In the genomic region with DNA sequence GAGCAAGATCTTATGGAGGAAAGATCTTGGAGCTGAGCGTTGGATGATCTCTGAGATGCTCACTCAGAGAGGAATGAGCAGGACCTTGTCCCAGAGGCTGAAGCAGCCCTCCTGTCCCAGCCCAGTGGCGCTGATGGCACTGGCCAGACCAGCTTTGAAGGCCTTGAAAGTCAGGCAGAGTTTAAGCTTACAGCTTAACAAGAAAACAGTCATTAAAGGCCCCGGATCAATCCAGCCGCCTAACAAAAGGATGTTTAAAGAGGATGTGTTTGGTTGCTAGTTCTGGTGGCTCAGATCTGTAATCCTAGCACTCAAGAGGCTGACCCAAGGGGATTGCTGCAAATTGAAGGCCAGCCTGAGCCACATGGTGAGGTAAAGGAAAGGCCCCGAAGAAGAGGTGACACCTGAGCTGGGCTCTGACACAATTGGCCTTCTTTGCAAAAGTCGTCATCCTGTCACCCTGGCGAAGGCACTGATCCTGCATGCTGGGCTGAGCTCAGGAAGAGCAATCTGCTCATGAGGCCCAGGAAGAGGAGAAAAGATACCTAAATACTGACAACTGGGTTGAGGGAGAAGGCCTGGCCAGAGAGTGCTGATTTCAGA, we compare ENCODE assay signal across 21 mouse cellular contexts. TPM values are rescaled to one million over a fixed set of nuclear protein-coding genes. Genes with fewer than 3 reads are reported as not detected.
DNase-seq lines count a peak whose midpoint lies in the region; ATAC-seq and TF ChIP-seq lines count a peak whose summit lies in the region.
"Had no signal": no experiment of that assay in that cellular context is flagged by ENCODE, and none has a peak within 500 bp of the region (broad histone marks: within the 10 kb centered on the region; RNA-seq: fewer than 3 reads in every experiment).

No protein-coding gene starts in this region.

- ATAC-seq in hindbrain, embryonic 11.5 days (ENCODE audit: low FRiP score), result no peak
- no peak for ATAC-seq in hindbrain, embryonic 13.5 days (ENCODE audit: low FRiP score)
- no peak for ATAC-seq in midbrain, embryonic 13.5 days
- ATAC-seq in intestine, postnatal 0 days, result no peak
- ATAC-seq: CD4-positive, CD25-positive, alpha-beta regulatory T cell, adult 4 months had no signal

- H3K9ac ChIP-seq in hindbrain, embryonic 11.5 days (ENCODE audit: low read depth, low read length), result no peak overlapping the region
- H3K9ac ChIP-seq in hindbrain, embryonic 13.5 days, result peak overlapping the region; percentile 46
- peak overlapping the region; percentile 32; the same call in 1 of the 2 replicates for H3K9ac ChIP-seq in midbrain, embryonic 13.5 days (replicated peaks)
- H3K9ac ChIP-seq in intestine, postnatal 0 days (ENCODE audit: low read depth, low read length), result no peak overlapping the region
- H3K9ac ChIP-seq: embryonic facial prominence, embryonic 13.5 days; lung, embryonic 14.5 days had no signal

- peaks cover 77% of the 10 kb centered on the region for H3K4me1 ChIP-seq in hindbrain, embryonic 10.5 days (replicated peaks)
- H3K4me1 ChIP-seq in hindbrain, embryonic 11.5 days (replicated peaks; ENCODE audit: control insufficient read depth, insufficient read depth, low read length), result peaks cover 22% of the 10 kb centered on the region; the same call in 1 of the 2 replicates
- H3K4me1 ChIP-seq in hindbrain, embryonic 13.5 days (replicated peaks), result peaks cover 62% of the 10 kb centered on the region
- H3K4me1 ChIP-seq in midbrain, embryonic 13.5 days (replicated peaks), result peaks cover 76% of the 10 kb centered on the region
- peaks cover 32% of the 10 kb centered on the region for H3K4me1 ChIP-seq in olfactory bulb, adult 2 months (ENCODE audit: control insufficient read depth, insufficient read depth, low read length)
- no peaks in the 10 kb centered on the region for H3K4me1 ChIP-seq in intestine, postnatal 0 days (replicated peaks; ENCODE audit: control insufficient read depth, insufficient read depth, low read length)

- no peak overlapping the region for H3K4me3 ChIP-seq in hindbrain, embryonic 10.5 days
- H3K4me3 ChIP-seq in hindbrain, embryonic 11.5 days (ENCODE audit: low read depth, low read length), result no peak overlapping the region
- no peak overlapping the region for H3K4me3 ChIP-seq in hindbrain, embryonic 13.5 days
- H3K4me3 ChIP-seq in midbrain, embryonic 13.5 days (replicated peaks), result no peak overlapping the region
- no peak overlapping the region for H3K4me3 ChIP-seq in olfactory bulb, adult 2 months (ENCODE audit: insufficient read depth, low read depth, low read length)
- no peak overlapping the region for H3K4me3 ChIP-seq in intestine, postnatal 0 days (ENCODE audit: low read depth, low read length)
- H3K4me3 ChIP-seq: embryonic facial prominence, embryonic 13.5 days had no signal

- H3K36me3 ChIP-seq in hindbrain, embryonic 10.5 days, result no peaks in the 10 kb centered on the region
- no peaks in the 10 kb centered on the region for H3K36me3 ChIP-seq in hindbrain, embryonic 11.5 days (ENCODE audit: control insufficient read depth, insufficient read depth, low read length)
- no peaks in the 10 kb centered on the region for H3K36me3 ChIP-seq in hindbrain, embryonic 13.5 days
- H3K36me3 ChIP-seq in midbrain, embryonic 13.5 days, result no peaks in the 10 kb centered on the region
- H3K36me3 ChIP-seq in intestine, postnatal 0 days (ENCODE audit: control insufficient read depth, insufficient read depth), result no peaks in the 10 kb centered on the region
- H3K36me3 ChIP-seq: embryonic facial prominence, embryonic 13.5 days had no signal

- H3K27me3 ChIP-seq in hindbrain, embryonic 10.5 days (ENCODE audit: insufficient read depth, poor library complexity, severe bottlenecking), result no peaks in the 10 kb centered on the region
- H3K27me3 ChIP-seq in hindbrain, embryonic 11.5 days (ENCODE audit: control insufficient read depth, insufficient read depth, low read length), result no peaks in the 10 kb centered on the region
- no peaks in the 10 kb centered on the region for H3K27me3 ChIP-seq in hindbrain, embryonic 13.5 days
- no peaks in the 10 kb centered on the region for H3K27me3 ChIP-seq in midbrain, embryonic 13.5 days
- no peaks in the 10 kb centered on the region for H3K27me3 ChIP-seq in intestine, postnatal 0 days (replicated peaks; ENCODE audit: control insufficient read depth, insufficient read depth, low read length)
- H3K27me3 ChIP-seq: embryonic facial prominence, embryonic 13.5 days had no signal

- peak overlapping the region; percentile 66 for H3K27ac ChIP-seq in hindbrain, embryonic 10.5 days
- H3K27ac ChIP-seq in hindbrain, embryonic 11.5 days (ENCODE audit: low read depth, low read length), result no peak overlapping the region
- H3K27ac ChIP-seq in hindbrain, embryonic 13.5 days, result peak overlapping the region; percentile 96
- peak overlapping the region; percentile 96 for H3K27ac ChIP-seq in midbrain, embryonic 13.5 days
- peak overlapping the region; percentile 35; the same call in 1 of the 2 replicates for H3K27ac ChIP-seq in olfactory bulb, adult 2 months (ENCODE audit: insufficient read depth, low read depth, low read length)
- H3K27ac ChIP-seq in intestine, postnatal 0 days (ENCODE audit: low read depth, low read length), result no peak overlapping the region
- H3K27ac ChIP-seq: embryonic facial prominence, embryonic 13.5 days had no signal

- no peak overlapping the region for H3K4me2 ChIP-seq in hindbrain, embryonic 11.5 days (replicated peaks; ENCODE audit: low read depth, low read length)
- no peak overlapping the region for H3K4me2 ChIP-seq in hindbrain, embryonic 13.5 days
- no peak overlapping the region for H3K4me2 ChIP-seq in midbrain, embryonic 13.5 days (replicated peaks)
- H3K4me2 ChIP-seq in intestine, postnatal 0 days (replicated peaks; ENCODE audit: low read depth), result no peak overlapping the region
- H3K4me2 ChIP-seq: embryonic facial prominence, embryonic 13.5 days; heart, embryonic 11.5 days; lung, embryonic 14.5 days had no signal

- no peaks in the 10 kb centered on the region for H3K9me3 ChIP-seq in hindbrain, embryonic 10.5 days
- H3K9me3 ChIP-seq in hindbrain, embryonic 11.5 days (ENCODE audit: control insufficient read depth, low read length), result no peaks in the 10 kb centered on the region
- H3K9me3 ChIP-seq in hindbrain, embryonic 13.5 days, result no peaks in the 10 kb centered on the region
- no peaks in the 10 kb centered on the region for H3K9me3 ChIP-seq in midbrain, embryonic 13.5 days
- no peaks in the 10 kb centered on the region for H3K9me3 ChIP-seq in intestine, postnatal 0 days (ENCODE audit: control insufficient read depth)
- H3K9me3 ChIP-seq: embryonic facial prominence, embryonic 13.5 days had no signal

- no peak for TF ChIP-seq POLR2A in olfactory bulb, adult 2 months (IDR thresholded peaks at IDR 0.05; ENCODE audit: insufficient read depth, low read depth, low read length)

- intact Hi-C loops in heart, postnatal 14 days (cut with DNase I), result no loop called here

- 54% methylated on average over 7 of the region's 7 CpGs for WGBS in hindbrain, embryonic 10.5 days
- 51% methylated on average over 7 of the region's 7 CpGs for WGBS in hindbrain, embryonic 11.5 days
- 50% methylated on average over 7 of the region's 7 CpGs for WGBS in hindbrain, embryonic 13.5 days
- 19% methylated on average over 7 of the region's 7 CpGs for WGBS in midbrain, embryonic 13.5 days
- WGBS in olfactory bulb, adult 2 months, result 55% methylated on average over 7 of the region's 7 CpGs
- WGBS in intestine, postnatal 0 days, result 56% methylated on average over 7 of the region's 7 CpGs

- TF ChIP-seq CTCF in olfactory bulb, adult 2 months (IDR thresholded peaks at IDR 0.05; ENCODE audit: insufficient read depth, low read depth, low read length), result no peak
- no peak for TF ChIP-seq CTCF in intestine, postnatal 0 days (IDR thresholded peaks at IDR 0.05; ENCODE audit: low read depth)

- no peak for DNase-seq in hindbrain, embryonic 10.5 days (ENCODE audit: low spot score)
- DNase-seq in hindbrain, embryonic 11.5 days (ENCODE audit: low spot score), result no peak
- no peak for DNase-seq in heart, postnatal 14 days
- DNase-seq: adrenal gland, postnatal 25 days; gastrocnemius, postnatal 10 days; heart, postnatal 36 days; kidney, adult 2 months; kidney, postnatal 4 days; layer of hippocampus, postnatal 36 days; lung, embryonic 14.5 days; thymus, postnatal 25 days had no signal

RNA-seq across cellular contexts. Expression of a gene that starts 26.6 kb away (rescaled TPM):
- 4,838 and 8,764 TPM in 2 replicates for polyA plus RNA-seq in hindbrain, embryonic 10.5 days (2016; fragmentation: Nextera tagmentation; extraction: Ambion mirVana)
- 8,897 and 9,833 TPM in 2 replicates for polyA plus RNA-seq in hindbrain, embryonic 11.5 days (2014; fragmentation: Nextera tagmentation; extraction: Ambion mirVana)
- 15,152 and 15,804 TPM in 2 replicates for polyA plus RNA-seq in hindbrain, embryonic 13.5 days (2015; fragmentation: Nextera tagmentation; extraction: Ambion mirVana)
- polyA plus RNA-seq in midbrain, embryonic 13.5 days (2015; fragmentation: Nextera tagmentation; extraction: Ambion mirVana), result 15,883 and 15,999 TPM in 2 replicates
- 1,035 TPM in 1 of 2 replicates, not detected in the other for polyA plus RNA-seq in olfactory bulb, adult 2 months (2012; ENCODE audit: insufficient read depth, insufficient read length, low replicate concordance, missing spikeins)
- 100 to 1,000 TPM; 116 to 154 TPM for total RNA-seq in heart, postnatal 14 days (2021)
- polyA plus RNA-seq in intestine, postnatal 0 days (2015; fragmentation: Nextera tagmentation; extraction: Ambion mirVana), result 457 and 503 TPM in 2 replicates

RNA-seq across cellular contexts. Expression of a gene that starts 26.8 kb away (rescaled TPM):
- polyA plus RNA-seq in hindbrain, embryonic 10.5 days (2016; fragmentation: Nextera tagmentation; extraction: Ambion mirVana), result not detected in 2 replicates
- not detected in 2 replicates for polyA plus RNA-seq in hindbrain, embryonic 11.5 days (2014; fragmentation: Nextera tagmentation; extraction: Ambion mirVana)
- not detected in 2 replicates for polyA plus RNA-seq in hindbrain, embryonic 13.5 days (2015; fragmentation: Nextera tagmentation; extraction: Ambion mirVana)
- not detected in 2 replicates for polyA plus RNA-seq in midbrain, embryonic 13.5 days (2015; fragmentation: Nextera tagmentation; extraction: Ambion mirVana)
- polyA plus RNA-seq in olfactory bulb, adult 2 months (2012; ENCODE audit: insufficient read depth, insufficient read length, low replicate concordance, missing spikeins), result not detected in 2 replicates
- not detected for total RNA-seq in heart, postnatal 14 days (2021)
- not detected in 2 replicates for polyA plus RNA-seq in intestine, postnatal 0 days (2015; fragmentation: Nextera tagmentation; extraction: Ambion mirVana)
- total RNA-seq: adrenal gland, postnatal 25 days; gastrocnemius, postnatal 10 days; heart, postnatal 36 days; layer of hippocampus, postnatal 36 days; left cerebral cortex, postnatal 36 days; liver, adult 2 months; MEL had no signal
- polyA plus RNA-seq: CD4-positive, CD25-positive, alpha-beta regulatory T cell, adult 4 months; embryonic facial prominence, embryonic 13.5 days; heart, embryonic 11.5 days; kidney, adult 2 months; lung, embryonic 14.5 days had no signal

RNA-seq across cellular contexts. Expression of a gene that starts 45.7 kb away (rescaled TPM):
- 2,254 and 2,463 TPM in 2 replicates for polyA plus RNA-seq in hindbrain, embryonic 10.5 days (2016; fragmentation: Nextera tagmentation; extraction: Ambion mirVana)
- 1,792 and 1,905 TPM in 2 replicates for polyA plus RNA-seq in hindbrain, embryonic 11.5 days (2014; fragmentation: Nextera tagmentation; extraction: Ambion mirVana)
- 1,016 and 1,054 TPM in 2 replicates for polyA plus RNA-seq in hindbrain, embryonic 13.5 days (2015; fragmentation: Nextera tagmentation; extraction: Ambion mirVana)
- 1,161 and 1,231 TPM in 2 replicates for polyA plus RNA-seq in midbrain, embryonic 13.5 days (2015; fragmentation: Nextera tagmentation; extraction: Ambion mirVana)
- polyA plus RNA-seq in olfactory bulb, adult 2 months (2012; ENCODE audit: insufficient read depth, insufficient read length, low replicate concordance, missing spikeins), result 649 and 1,228 TPM in 2 replicates
- total RNA-seq in heart, postnatal 14 days (2021), result 100 to 1,000 TPM; 164 to 218 TPM
- polyA plus RNA-seq in intestine, postnatal 0 days (2015; fragmentation: Nextera tagmentation; extraction: Ambion mirVana), result 391 and 435 TPM in 2 replicates

RNA-seq across cellular contexts. Expression of a gene that starts 49.6 kb away (rescaled TPM):
- 111 and 135 TPM in 2 replicates for polyA plus RNA-seq in hindbrain, embryonic 10.5 days (2016; fragmentation: Nextera tagmentation; extraction: Ambion mirVana)
- 93.2 and 95.2 TPM in 2 replicates for polyA plus RNA-seq in hindbrain, embryonic 11.5 days (2014; fragmentation: Nextera tagmentation; extraction: Ambion mirVana)
- polyA plus RNA-seq in hindbrain, embryonic 13.5 days (2015; fragmentation: Nextera tagmentation; extraction: Ambion mirVana), result 28.1 and 28.2 TPM in 2 replicates
- 37.3 and 41.4 TPM in 2 replicates for polyA plus RNA-seq in midbrain, embryonic 13.5 days (2015; fragmentation: Nextera tagmentation; extraction: Ambion mirVana)
- not detected in 2 replicates for polyA plus RNA-seq in olfactory bulb, adult 2 months (2012; ENCODE audit: insufficient read depth, insufficient read length, low replicate concordance, missing spikeins)
- total RNA-seq in heart, postnatal 14 days (2021), result 10 to 100 TPM; 42.2 to 57.4 TPM
- polyA plus RNA-seq in intestine, postnatal 0 days (2015; fragmentation: Nextera tagmentation; extraction: Ambion mirVana), result 271 and 315 TPM in 2 replicates

Comparison
In these comparisons a context has a peak if more than half of its experiments do, and no peak if none do; other contexts are left out.
1. H3K27ac ChIP-seq: peak in hindbrain, embryonic 10.5 days (single experiment), hindbrain, embryonic 13.5 days (single experiment), midbrain, embryonic 13.5 days (single experiment) and olfactory bulb, adult 2 months (single experiment); none in hindbrain, embryonic 11.5 days (single experiment) and intestine, postnatal 0 days (single experiment).
2. H3K9ac ChIP-seq: peak in hindbrain, embryonic 13.5 days (single experiment) and midbrain, embryonic 13.5 days (single experiment); none in hindbrain, embryonic 11.5 days (single experiment) and intestine, postnatal 0 days (single experiment).